Mouse (Mus musculus) left cerebral cortex, adult 18-20 months (tissue): ENCODE data around the gene Ndufaf3. TPM values are rescaled to one million over a fixed set of nuclear protein-coding genes. Genes with fewer than 3 reads are reported as not detected.

Experiments used
- DNase-seq, 2 experiments: peaks; one replicate each; pipeline ENCODE4 v3.0.0; 2021 to 2022; ENCODE audit warnings: low spot score in 2 of 2, mixed read lengths in 1 of 2
- microRNA-seq, 2 experiments: library from miRNA; unstranded; fragments of <30 nt; microRNA quantifications; one replicate each; pipeline ENCODE4 v1.2.0; 2021
- total RNA-seq, 2 experiments: library from RNA; stranded (reverse); gene quantifications; 2 replicates each; pipeline ENCODE4 v1.2.3; 2021

Ndufaf3 gene
- total RNA-seq, 2 experiments from 2014 or later, result 53.8 to 70.6 TPM

- no peak for DNase-seq
Observed at GRCm38 (mm10) chr9:108521604-108522003, 45.6 kb downstream of the Ndufaf3 start.

- DNase-seq, result peak; percentile 31 to 34
Observed at GRCm38 (mm10) chr9:108517931-108518332, 49.3 kb downstream of the Ndufaf3 start.

- peak; percentile 73 to 89 for DNase-seq
Observed at GRCm38 (mm10) chr9:108517253-108517930, 49.8 kb downstream of the Ndufaf3 start.

- DNase-seq, result peak; percentile 92 to 96
Observed at GRCm38 (mm10) chr9:108516380-108517251, 50.6 kb downstream of the Ndufaf3 start, which contains the start of gene Qrich1. Gene Qrich1 (plus strand): TSS chr9:108516806.

Small RNA genes lying within 50 kb of the gene (microRNA-seq; reads per million reads assigned to microRNA genes)
- gene Gm24083, result 0 reads per million in 2 experiments
- gene Mir191, result 0 reads per million in 2 experiments
- 582 to 634 reads per million in 2 experiments for gene Mir425

Other genes with a start within 250 kb of the Ndufaf3 start
- 100 to 1,000 TPM in 1 of 2 experiments, 10 to 100 TPM in 1; 99.8 to 110 TPM for gene Gpx1, start 228.5 kb downstream of the Ndufaf3 start, total RNA-seq
- 100 to 1,000 TPM; 123 to 125 TPM for gene Usp4, start 219.6 kb downstream of the Ndufaf3 start, total RNA-seq
- gene 1700102P08Rik, start 174.6 kb downstream of the Ndufaf3 start, total RNA-seq, result 1 to 10 TPM; 3.4 to 3.8 TPM
- gene Ccdc36, start 138.9 kb downstream of the Ndufaf3 start, total RNA-seq, result under 1 TPM; 0.23 TPM
- gene BC048562, start 131.0 kb downstream of the Ndufaf3 start, total RNA-seq, result not detected
- gene Ccdc71, start 106.9 kb downstream of the Ndufaf3 start, total RNA-seq, result 10 to 100 TPM; 37.9 to 39.9 TPM
- 10 to 100 TPM; 40.3 to 44.7 TPM for gene Klhdc8b, start 105.9 kb downstream of the Ndufaf3 start, total RNA-seq
- gene Lamb2, start 87.7 kb downstream of the Ndufaf3 start, total RNA-seq, result 10 to 100 TPM; 27.0 to 37.8 TPM
- gene Usp19, start 76.8 kb downstream of the Ndufaf3 start, total RNA-seq, result 100 to 1,000 TPM; 139 to 142 TPM
- 10 to 100 TPM; 72.7 to 77.7 TPM for gene Qars, start 59.7 kb downstream of the Ndufaf3 start, total RNA-seq
- 100 to 1,000 TPM; 140 TPM for gene Qrich1, start 50.6 kb downstream of the Ndufaf3 start, total RNA-seq
- 10 to 100 TPM; 46.7 to 47.7 TPM for gene Impdh2, start 7.1 kb downstream of the Ndufaf3 start, total RNA-seq
- 100 to 1,000 TPM in 1 of 2 experiments, 10 to 100 TPM in 1; 85.1 to 102 TPM for gene Dalrd3, start 2.5 kb upstream of the Ndufaf3 start, total RNA-seq
- gene Wdr6, start 11.3 kb upstream of the Ndufaf3 start, total RNA-seq, result 100 to 1,000 TPM in 1 of 2 experiments, 10 to 100 TPM in 1; 96.3 to 126 TPM
- 10 to 100 TPM; 91.8 to 92.3 TPM for gene P4htm, start 30.2 kb upstream of the Ndufaf3 start, total RNA-seq
- gene Arih2, start 82.0 kb upstream of the Ndufaf3 start, total RNA-seq, result 10 to 100 TPM; 51.0 to 51.8 TPM
- 10 to 100 TPM; 11.5 to 13.7 TPM for gene Slc25a20, start 94.7 kb upstream of the Ndufaf3 start, total RNA-seq
- 10 to 100 TPM; 47.7 to 50.9 TPM for gene Prkar2a, start 121.9 kb upstream of the Ndufaf3 start, total RNA-seq
- gene Ip6k2, start 216.4 kb upstream of the Ndufaf3 start, total RNA-seq, result 100 to 1,000 TPM; 140 to 154 TPM
- gene Nckipsd, start 240.9 kb upstream of the Ndufaf3 start, total RNA-seq, result 10 to 100 TPM; 65.4 to 68.7 TPM